Mouse (Mus musculus): Measurements from ENCODE around the gene Gprin3. TPM values are rescaled to one million over a fixed set of nuclear protein-coding genes. Genes with fewer than 3 reads are reported as not detected.
"Not testable (repeated sequence)": the region's sequence is repeated elsewhere in the genome, so short reads cannot be mapped to it uniquely, and the experiment has no call there.

Gene Gprin3
- total RNA-seq, 2 experiments from 2014 or later = 8.7 to 9.7 TPM

GRCm38 (mm10) chr6:59351108-59351789, 74.8 kb downstream of the Gprin3 start:
- no peak for DNase-seq (ENCODE audit: extremely low spot score in 1 of 2, low spot score in 1 of 2)

DNA sequence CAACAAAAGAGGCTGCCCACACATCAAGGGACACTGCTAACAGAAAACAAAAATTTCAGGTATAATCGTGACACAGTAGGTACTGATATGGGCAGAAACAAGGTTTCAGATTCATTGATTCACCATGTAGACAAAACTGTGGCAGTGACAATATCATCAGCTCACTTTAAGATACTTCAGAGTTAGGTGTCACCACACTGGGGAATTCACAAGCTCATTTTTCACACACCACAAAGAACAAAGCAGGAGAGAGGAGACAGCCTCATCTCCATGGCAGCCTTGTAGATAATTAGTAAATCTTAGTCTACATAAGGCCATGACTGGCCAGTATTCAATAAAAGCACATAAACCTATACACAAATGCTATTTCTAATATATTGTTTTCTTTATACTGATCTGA, 77.4 kb downstream of the Gprin3 start:
- DNase-seq (ENCODE audit: extremely low spot score in 1 of 2, low spot score in 1 of 2) = no peak

- DNase-seq (ENCODE audit: extremely low spot score in 1 of 2, low spot score in 1 of 2) = no peak
Observed at GRCm38 (mm10) chr6:59341146-59341545, 84.9 kb downstream of the Gprin3 start.

DNA sequence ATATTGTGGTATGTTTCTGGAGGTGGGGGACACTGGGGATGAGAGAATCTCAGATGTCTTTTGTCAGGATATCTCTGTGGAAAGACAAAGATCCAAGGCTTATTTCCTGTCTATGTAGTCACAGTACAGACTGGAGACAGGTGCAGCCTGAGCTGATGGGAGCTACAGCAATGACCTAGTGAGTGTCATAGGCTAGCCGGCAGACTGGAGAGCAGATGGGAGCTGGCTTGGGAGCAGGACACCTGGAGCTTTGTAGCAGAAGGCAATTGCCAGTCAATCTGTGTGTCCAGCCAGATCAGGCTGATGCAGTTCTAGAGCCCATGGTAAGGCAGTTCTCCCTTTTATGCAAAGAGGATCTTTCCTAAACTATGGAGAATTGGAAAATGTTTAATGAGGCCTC, 97.8 kb downstream of the Gprin3 start:
- no peak for DNase-seq (ENCODE audit: extremely low spot score in 1 of 2, low spot score in 1 of 2)

DNA sequence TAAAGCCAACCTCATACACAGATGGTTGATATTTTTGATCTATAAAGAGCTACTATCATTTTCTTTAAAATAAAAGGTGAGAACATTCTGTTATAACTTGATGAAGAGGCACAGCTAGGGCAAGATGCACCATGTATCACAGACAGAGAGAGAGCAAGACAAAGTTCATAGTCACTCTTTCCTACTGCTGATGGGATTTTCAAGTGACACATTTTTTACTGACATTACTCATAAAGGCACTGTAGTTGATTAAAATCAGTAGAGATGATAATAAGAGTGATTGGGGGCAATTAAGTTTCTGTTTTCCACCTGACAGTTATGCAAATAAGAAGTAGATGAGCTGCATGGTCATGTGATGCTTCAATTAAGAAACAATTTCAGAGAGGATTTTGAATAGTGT, 110.2 kb downstream of the Gprin3 start:
- DNase-seq (ENCODE audit: extremely low spot score in 1 of 2, low spot score in 1 of 2) = no peak

DNA sequence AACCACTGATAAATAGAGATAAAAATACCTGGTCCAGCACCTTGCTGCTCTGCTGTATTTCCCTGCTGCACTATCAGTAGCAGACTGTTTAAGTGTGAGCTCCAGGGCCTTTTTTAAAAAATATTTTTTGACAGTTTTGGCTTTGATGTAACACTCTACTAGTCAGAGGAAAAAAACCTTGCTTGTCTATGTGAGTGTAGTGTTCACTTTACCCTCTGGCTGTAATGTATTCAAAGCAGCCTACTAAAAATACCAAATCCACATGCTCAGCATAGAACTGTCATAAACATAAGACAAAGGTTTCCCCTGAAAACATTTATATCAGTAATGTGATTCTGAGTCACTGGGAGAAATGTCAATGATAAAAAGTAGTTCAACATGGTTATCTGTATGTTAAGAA, 111.0 kb downstream of the Gprin3 start:
- DNase-seq (ENCODE audit: extremely low spot score in 1 of 2, low spot score in 1 of 2) = no peak

GRCm38 (mm10) chr6:59313162-59313561, 112.9 kb downstream of the Gprin3 start:
- no peak for DNase-seq (ENCODE audit: extremely low spot score in 1 of 2, low spot score in 1 of 2)

GRCm38 (mm10) chr6:59311241-59311640, 114.9 kb downstream of the Gprin3 start:
- DNase-seq (ENCODE audit: extremely low spot score in 1 of 2, low spot score in 1 of 2) = no peak

DNA sequence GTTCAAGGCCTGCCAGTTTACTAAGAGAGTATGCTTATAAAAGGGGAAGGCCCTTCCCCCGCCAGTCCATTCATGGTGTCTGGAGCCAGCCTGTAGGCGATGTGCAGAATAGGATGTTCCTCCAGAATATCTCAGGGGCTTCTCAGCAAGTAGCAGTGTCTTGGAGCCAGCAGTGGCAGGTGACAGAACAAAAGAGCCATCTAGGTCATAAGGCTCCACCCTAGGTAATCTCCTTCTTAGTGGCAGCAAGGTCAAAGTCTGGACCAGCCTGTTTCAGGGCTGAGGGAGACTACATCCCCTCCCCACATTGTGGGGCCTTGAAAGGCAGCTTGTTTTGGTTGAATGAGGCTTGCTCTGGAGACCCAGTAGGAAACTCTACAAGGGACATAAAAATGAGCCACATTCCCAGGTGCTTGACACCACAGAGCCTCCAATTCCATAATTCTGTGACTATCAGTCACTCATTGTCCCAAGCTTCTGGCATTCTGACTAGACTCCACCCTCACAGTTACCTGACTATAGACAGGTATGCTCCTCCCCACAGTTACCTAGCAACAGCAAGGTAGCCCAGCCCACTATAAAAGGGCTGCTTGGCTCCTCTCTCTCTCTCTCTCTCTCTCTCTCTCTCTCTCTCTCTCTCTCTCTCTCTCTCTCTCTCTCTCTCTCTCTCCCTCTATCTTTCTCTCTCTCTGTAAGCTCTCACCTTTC, 121.7 kb downstream of the Gprin3 start:
- DNase-seq (ENCODE audit: extremely low spot score in 1 of 2, low spot score in 1 of 2) = not testable (repeated sequence)

- no peak for DNase-seq (ENCODE audit: extremely low spot score in 1 of 2, low spot score in 1 of 2)
Observed at GRCm38 (mm10) chr6:59303031-59303430, 123.1 kb downstream of the Gprin3 start.

Other genes starting within 250 kb of the Gprin3 start
- gene Tigd2, start 217.4 kb downstream of the Gprin3 start, total RNA-seq (2021) = 10 to 100 TPM; 16.1 to 16.3 TPM